Comparison of ENCODE assay signal across 8 mouse cellular contexts in the genomic region with DNA sequence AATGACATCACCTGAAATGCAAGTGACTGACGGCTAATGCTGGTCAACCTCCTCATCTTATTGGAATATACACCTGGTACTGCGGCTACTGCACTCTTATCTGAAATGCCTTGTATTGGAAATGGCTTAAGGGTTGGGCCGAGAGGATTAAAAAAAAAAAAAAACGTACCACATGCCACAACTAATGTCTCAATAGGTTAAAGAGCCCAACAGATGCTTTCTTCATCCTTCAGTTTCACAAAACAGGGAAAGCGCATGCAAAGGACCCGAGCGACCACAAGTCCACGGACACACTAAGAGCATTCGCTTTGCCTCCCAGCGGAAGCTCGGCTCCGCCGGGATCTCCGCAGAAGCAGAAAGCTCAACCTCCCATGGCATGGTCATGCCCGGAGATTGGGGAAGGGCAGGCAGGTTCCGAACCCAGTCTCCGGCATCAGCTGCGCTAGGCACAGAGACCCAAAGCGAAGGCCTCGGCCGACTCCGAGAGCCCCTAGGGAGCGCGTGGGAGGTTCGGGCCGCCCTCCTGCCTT. TPM values are rescaled to one million over a fixed set of nuclear protein-coding genes. Genes with fewer than 3 reads are reported as not detected.
A peak's percentile ranks its signal among the peaks of the same experiment; 100 is the strongest.
DNase-seq lines count a peak whose midpoint lies in the region; ATAC-seq and TF ChIP-seq lines count a peak whose summit lies in the region.

No protein-coding gene starts in this region.

- H3K4me2 ChIP-seq in intestine, embryonic 16.5 days (ENCODE audit: low read depth, low read length): peak overlapping the region; percentile 75
- H3K4me2 ChIP-seq in midbrain, embryonic 16.5 days (ENCODE audit: low read length): peak overlapping the region; percentile 71

- H3K36me3 ChIP-seq in forebrain, embryonic 10.5 days (replicated peaks): peaks cover 64% of the 10 kb centered on the region
- no peaks in the 10 kb centered on the region for H3K36me3 ChIP-seq in intestine, embryonic 16.5 days (ENCODE audit: control insufficient read depth, insufficient read depth, low read length)
- H3K36me3 ChIP-seq in midbrain, embryonic 16.5 days (ENCODE audit: control insufficient read depth, insufficient read depth, low read length): 0 out of 2 replicates have a peak, but pooled peaks cover 2% of the 10 kb centered on the region

- whole genome bisulfite sequencing in forebrain, embryonic 10.5 days: under 1% methylated on average over 26 of the region's 26 CpGs
- WGBS in intestine, embryonic 16.5 days: under 1% methylated on average over 26 of the region's 26 CpGs
- WGBS in midbrain, embryonic 16.5 days: under 1% methylated on average over 26 of the region's 26 CpGs

- ATAC-seq in intestine, embryonic 16.5 days: peak; percentile 14; the same call in 1 of the 2 replicates
- ATAC-seq in midbrain, embryonic 16.5 days: peak; percentile 33

- H3K4me3 ChIP-seq in layer of hippocampus, adult 2 months: peak overlapping the region; percentile 98
- peak overlapping the region; percentile 68 for H3K4me3 ChIP-seq in forebrain, embryonic 10.5 days
- peak overlapping the region; percentile 74 for H3K4me3 ChIP-seq in intestine, embryonic 16.5 days (ENCODE audit: low read length)
- peak overlapping the region; percentile 52 for H3K4me3 ChIP-seq in midbrain, embryonic 16.5 days (ENCODE audit: low read depth, low read length)

- H3K9ac ChIP-seq in intestine, embryonic 16.5 days (ENCODE audit: low read depth, low read length): peak overlapping the region; percentile 97
- H3K9ac ChIP-seq in midbrain, embryonic 16.5 days (ENCODE audit: low read depth, low read length): peak overlapping the region; percentile 83

- DNase-seq in layer of hippocampus, adult 2 months (ENCODE audit: low spot score in 2 of 2): no peak
- DNase-seq in layer of hippocampus, adult 9-11 months: no peak
- DNase-seq in MN1 (ENCODE audit: low spot score): peak; percentile 65
- DNase-seq in forebrain, embryonic 10.5 days (ENCODE audit: extremely low spot score, low spot score): no peak
- DNase-seq in adrenal gland, postnatal 10 days: no peak
- DNase-seq in frontal cortex, postnatal 10 days (ENCODE audit: low spot score in 2 of 2): no peak

- H3K27ac ChIP-seq in layer of hippocampus, adult 2 months: peak overlapping the region; percentile 97
- H3K27ac ChIP-seq in forebrain, embryonic 10.5 days: peak overlapping the region; percentile 98
- H3K27ac ChIP-seq in intestine, embryonic 16.5 days (ENCODE audit: low read length): peak overlapping the region; percentile 98
- peak overlapping the region; percentile 95 for H3K27ac ChIP-seq in midbrain, embryonic 16.5 days (ENCODE audit: low read length)

- H3K4me1 ChIP-seq in forebrain, embryonic 10.5 days: peaks cover 18% of the 10 kb centered on the region
- H3K4me1 ChIP-seq in intestine, embryonic 16.5 days (ENCODE audit: control insufficient read depth, insufficient read depth, low read length): peaks cover 13% of the 10 kb centered on the region
- peaks cover 8% of the 10 kb centered on the region for H3K4me1 ChIP-seq in midbrain, embryonic 16.5 days (ENCODE audit: control insufficient read depth, insufficient read depth, low read length)

- no peaks in the 10 kb centered on the region for H3K27me3 ChIP-seq in forebrain, embryonic 10.5 days (ENCODE audit: poor library complexity, severe bottlenecking)
- H3K27me3 ChIP-seq in intestine, embryonic 16.5 days (replicated peaks; ENCODE audit: control insufficient read depth, insufficient read depth, low read length): no peaks in the 10 kb centered on the region
- no peaks in the 10 kb centered on the region for H3K27me3 ChIP-seq in midbrain, embryonic 16.5 days (ENCODE audit: control insufficient read depth, insufficient read depth, low read depth, low read length)

- H3K9me3 ChIP-seq in forebrain, embryonic 10.5 days: no peaks in the 10 kb centered on the region
- H3K9me3 ChIP-seq in intestine, embryonic 16.5 days (ENCODE audit: control insufficient read depth, low read length): no peaks in the 10 kb centered on the region
- H3K9me3 ChIP-seq in midbrain, embryonic 16.5 days (replicated peaks; ENCODE audit: control insufficient read depth, low read length, poor library complexity, severe bottlenecking): no peaks in the 10 kb centered on the region

- no peak; the same call in 1 of the 2 replicates for TF ChIP-seq CTCF in layer of hippocampus, adult 2 months (conservative IDR thresholded peaks at IDR 0.05)

RNA-seq across cellular contexts. Expression of a gene that starts 0.3 kb away (rescaled TPM):
- total RNA-seq in layer of hippocampus, adult 2 months (2021): 10 to 100 TPM; 11.4 to 13.3 TPM
- 28.1 and 30.0 TPM in 2 replicates for polyA plus RNA-seq in forebrain, embryonic 10.5 days (2016; fragmentation: Nextera tagmentation; extraction: Ambion mirVana)
- polyA plus RNA-seq in intestine, embryonic 16.5 days (2015; fragmentation: Nextera tagmentation; extraction: Ambion mirVana): 15.0 and 15.5 TPM in 2 replicates
- 13.8 and 14.1 TPM in 2 replicates for polyA plus RNA-seq in midbrain, embryonic 16.5 days (2015; fragmentation: Nextera tagmentation; extraction: Ambion mirVana)
- total RNA-seq in adrenal gland, postnatal 10 days (2021): 10 to 100 TPM; 10.3 to 14.9 TPM

RNA-seq across cellular contexts. Expression of a gene that starts 42.7 kb away (rescaled TPM):
- 100 to 1,000 TPM in 1 of 2 experiments, 10 to 100 TPM in 1; 97.9 to 101 TPM for total RNA-seq in layer of hippocampus, adult 2 months (2021)
- polyA plus RNA-seq in forebrain, embryonic 10.5 days (2016; fragmentation: Nextera tagmentation; extraction: Ambion mirVana): 62.7 and 65.9 TPM in 2 replicates
- 38.9 and 39.1 TPM in 2 replicates for polyA plus RNA-seq in intestine, embryonic 16.5 days (2015; fragmentation: Nextera tagmentation; extraction: Ambion mirVana)
- polyA plus RNA-seq in midbrain, embryonic 16.5 days (2015; fragmentation: Nextera tagmentation; extraction: Ambion mirVana): 48.6 and 50.6 TPM in 2 replicates
- 10 to 100 TPM; 80.5 to 82.4 TPM for total RNA-seq in adrenal gland, postnatal 10 days (2021)
